Mouse (Mus musculus): ENCODE data around the gene 2610001J05Rik. TPM values are rescaled to one million over a fixed set of nuclear protein-coding genes. Genes with fewer than 3 reads are reported as not detected.
A peak's percentile ranks its signal among the peaks of the same experiment; 100 is the strongest.

The 2610001J05Rik gene
- total and polyA plus RNA-seq, 3 experiments, result 28.1 to 45.4 TPM; not detected in 1

DNA sequence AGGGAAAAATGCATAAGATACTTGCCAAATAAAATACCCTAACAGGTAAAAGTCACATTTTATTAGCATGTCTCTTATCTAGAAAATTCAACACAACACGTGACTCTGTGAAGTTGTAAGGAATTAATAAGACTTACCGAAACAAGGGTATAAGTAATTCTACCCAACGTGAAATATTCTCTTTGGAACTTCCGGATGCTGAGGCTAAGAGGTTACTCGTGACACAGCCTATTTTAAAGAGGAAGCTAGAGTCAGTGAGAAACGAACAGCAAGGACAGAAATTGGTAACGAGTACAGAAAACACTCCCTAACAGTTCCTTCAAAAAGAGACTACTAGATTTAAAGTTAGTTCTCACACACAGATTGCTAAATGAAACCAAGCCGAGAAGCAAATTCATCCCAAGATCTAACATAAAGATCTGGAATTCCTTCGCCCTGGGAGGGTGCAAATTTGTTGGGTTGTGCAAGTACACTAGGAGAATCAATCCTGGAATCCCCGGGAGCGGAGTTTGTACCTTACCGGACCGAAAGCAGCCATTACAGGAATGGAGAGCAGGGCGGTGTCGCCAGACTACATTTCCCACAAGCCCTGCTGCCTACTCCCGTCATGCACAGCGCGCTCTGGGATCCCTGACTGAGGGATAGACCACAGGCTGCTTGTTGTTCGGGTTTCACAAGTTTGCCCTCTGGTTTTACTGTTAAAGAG lies at the start of gene 2610001J05Rik (continued):
- TF ChIP-seq E2F4 (IDR thresholded peaks at IDR 0.05; ENCODE audit: borderline replicate concordance, low read depth, low read length) (no peak), NRF1 (IDR thresholded peaks at IDR 0.05; ENCODE audit: insufficient read depth, low read depth, low read length, poor library complexity, severe bottlenecking) (no peak), NELFE (IDR thresholded peaks at IDR 0.05; ENCODE audit: low read depth, low read length) (peak; percentile 65; the same call in 1 of the 2 replicates), GABPA (IDR thresholded peaks at IDR 0.05; ENCODE audit: low read depth, low read length) (no peak)

GRCm38 (mm10) chr6:13909762-13910537 lies 38.6 kb upstream of the 2610001J05Rik start:
- DNase-seq (ENCODE audit: low read depth, low spot score), result no peak

GRCm38 (mm10) chr6:13902941-13903627 lies 31.8 kb upstream of the 2610001J05Rik start:
- Histone ChIP-seq H3K27me3 (ENCODE audit: control insufficient read depth in 1 of 2, insufficient read depth in 2 of 2, low read length in 2 of 2) (no peaks in the 10 kb centered on the region), H3K9me3 (replicated peaks; ENCODE audit: insufficient read depth, low read length) (no peaks in the 10 kb centered on the region), H3K79me2 (ENCODE audit: control insufficient read depth, insufficient read depth, low read length, poor library complexity) (no peaks in the 10 kb centered on the region), H3K36me3 (ENCODE audit: control insufficient read depth in 1 of 2, insufficient read depth in 2 of 2, low read length in 2 of 2) (peaks cover 0 to 7% of the 10 kb centered on the region in 2 experiments; a peak in 2 of 4 replicates), H3K4me3 (ENCODE audit: control insufficient read depth in 1 of 2, insufficient read depth in 1 of 2, low read depth in 2 of 2, low read length in 2 of 2) (no peak overlapping the region), H3K27ac (ENCODE audit: control insufficient read depth, low read depth, low read length) (no peak overlapping the region), H3K9ac (ENCODE audit: control insufficient read depth, low read depth, low read length, poor library complexity, severe bottlenecking) (no peak overlapping the region), H3K4me1 (ENCODE audit: control insufficient read depth in 1 of 2, insufficient read depth in 2 of 2, low read length in 2 of 2) (0 out of 4 replicates have a peak, but pooled peaks cover 0 to 2% of the 10 kb centered on the region in 2 experiments)
- peak; percentile 19; the same call in 1 of the 2 replicates for TF ChIP-seq TAL1 (IDR thresholded peaks at IDR 0.05; ENCODE audit: low read length)
- TF ChIP-seq JUND (IDR thresholded peaks at IDR 0.05; ENCODE audit: low read depth, low read length), result no peak
- DNase-seq (ENCODE audit: low read depth, low spot score), result peak; percentile 29

More at GRCm38 (mm10) chr6:13909762-13910537, 38.6 kb upstream of the 2610001J05Rik start:
- H3K4me3 ChIP-seq (ENCODE audit: control insufficient read depth in 1 of 2, insufficient read depth in 1 of 2, low read depth in 2 of 2, low read length in 2 of 2), result no peak overlapping the region
- no peaks in the 10 kb centered on the region for H3K9me3 ChIP-seq (replicated peaks; ENCODE audit: insufficient read depth, low read length)
- no peaks in the 10 kb centered on the region; a peak in 1 of 4 replicates for H3K36me3 ChIP-seq (ENCODE audit: control insufficient read depth in 1 of 2, insufficient read depth in 2 of 2, low read length in 2 of 2)
- no peak for TF ChIP-seq ZNF384 (IDR thresholded peaks at IDR 0.05; ENCODE audit: low read depth, low read length)
- no peak for TF ChIP-seq UBTF (IDR thresholded peaks at IDR 0.05; ENCODE audit: borderline replicate concordance, insufficient read depth, low read depth, low read length)
- TF ChIP-seq CTCF (IDR thresholded peaks at IDR 0.05 in 2 of 3, conservative IDR thresholded peaks at IDR 0.05 in 1 of 3; ENCODE audit: control insufficient read depth in 1 of 3, insufficient read depth in 1 of 3, low read depth in 2 of 3, low read length in 3 of 3, poor library complexity in 1 of 3, severe bottlenecking in 1 of 3), result no peak
- TF ChIP-seq TCF12 (IDR thresholded peaks at IDR 0.05; ENCODE audit: low read depth, low read length), result no peak
- TF ChIP-seq TAL1 (IDR thresholded peaks at IDR 0.05; ENCODE audit: low read length), result no peak
- TF ChIP-seq USF1 (IDR thresholded peaks at IDR 0.05; ENCODE audit: low read depth, low read length), result no peak
- no peak for TF ChIP-seq NRF1 (IDR thresholded peaks at IDR 0.05; ENCODE audit: insufficient read depth, low read depth, low read length, poor library complexity, severe bottlenecking)
- no peaks in the 10 kb centered on the region for H3K27me3 ChIP-seq (ENCODE audit: control insufficient read depth in 1 of 2, insufficient read depth in 2 of 2, low read length in 2 of 2)
- 0 out of 4 replicates have a peak, but pooled peaks cover 0 to 2% of the 10 kb centered on the region in 2 experiments for H3K4me1 ChIP-seq (ENCODE audit: control insufficient read depth in 1 of 2, insufficient read depth in 2 of 2, low read length in 2 of 2)
- H3K79me2 ChIP-seq (ENCODE audit: control insufficient read depth, insufficient read depth, low read length, poor library complexity), result no peaks in the 10 kb centered on the region
- no peak overlapping the region for H3K9ac ChIP-seq (ENCODE audit: control insufficient read depth, low read depth, low read length, poor library complexity, severe bottlenecking)
- H3K27ac ChIP-seq (ENCODE audit: control insufficient read depth, low read depth, low read length), result no peak overlapping the region
